Mouse (Mus musculus) telencephalon, adult 2 months (tissue): Measurements from ENCODE around the gene Zfp976.
"Not testable (repeated sequence)": the region's sequence is repeated elsewhere in the genome, so short reads cannot be mapped to it uniquely, and the experiment has no call there.

Experiments
- DNase-seq: peaks from one replicate; pipeline ENCODE4 v3.0.0-alpha.2; 2011; ENCODE audit warnings: low read depth, low spot score

Zfp976 gene

DNA sequence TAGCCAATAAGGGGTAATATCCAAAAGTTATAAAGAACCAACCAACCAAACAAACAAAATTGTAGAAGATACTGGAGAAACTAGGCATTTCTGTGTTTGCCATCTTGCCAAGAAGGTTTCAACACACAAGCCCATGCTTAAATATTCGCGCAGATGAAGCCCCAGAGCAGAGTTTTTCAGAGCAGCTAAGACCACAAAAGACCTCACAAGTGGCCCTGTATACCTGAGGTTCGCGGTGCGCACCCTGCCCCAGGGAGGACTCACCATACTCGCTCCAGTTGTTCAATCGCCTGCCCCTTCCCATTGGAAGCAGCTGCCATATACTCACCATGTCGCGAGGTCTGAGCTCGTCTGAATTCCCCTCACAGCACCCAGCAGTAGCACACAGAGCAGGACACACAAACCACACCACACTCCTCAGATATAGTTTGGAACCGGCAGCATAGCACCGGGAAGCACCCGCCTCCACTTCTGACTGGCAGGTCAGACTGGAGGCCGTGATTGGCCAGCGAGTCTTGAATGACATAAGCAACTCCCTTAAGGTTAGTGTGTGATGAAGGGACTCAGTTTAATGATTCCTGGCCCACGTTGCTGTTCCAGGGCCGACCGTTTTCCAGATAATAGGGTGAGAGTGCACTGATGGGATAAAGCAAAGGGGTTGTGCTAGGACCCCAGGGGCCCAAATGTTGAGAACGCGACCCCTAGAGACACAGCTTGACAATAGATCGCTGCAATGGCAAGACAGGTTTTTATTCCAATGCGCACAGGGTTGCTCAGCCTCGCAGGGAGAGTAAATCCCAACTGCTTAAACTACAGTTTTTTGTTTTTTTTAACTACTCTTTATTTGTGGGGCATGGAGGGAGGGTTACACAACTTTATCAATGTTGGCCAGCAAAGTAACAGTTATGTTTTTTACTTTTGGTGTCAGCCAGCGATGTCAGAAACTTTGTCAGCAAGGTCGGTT lies at the start of gene Zfp976:
Gene Zfp976 (minus strand): TSS at position 437 of the 964 bp plus-strand sequence.
- DNase-seq: peak; percentile 12

GRCm38 (mm10) chr7:42680081-42680480 lies 37.7 kb upstream of the Zfp976 start:
- DNase-seq: not testable (repeated sequence)

DNA sequence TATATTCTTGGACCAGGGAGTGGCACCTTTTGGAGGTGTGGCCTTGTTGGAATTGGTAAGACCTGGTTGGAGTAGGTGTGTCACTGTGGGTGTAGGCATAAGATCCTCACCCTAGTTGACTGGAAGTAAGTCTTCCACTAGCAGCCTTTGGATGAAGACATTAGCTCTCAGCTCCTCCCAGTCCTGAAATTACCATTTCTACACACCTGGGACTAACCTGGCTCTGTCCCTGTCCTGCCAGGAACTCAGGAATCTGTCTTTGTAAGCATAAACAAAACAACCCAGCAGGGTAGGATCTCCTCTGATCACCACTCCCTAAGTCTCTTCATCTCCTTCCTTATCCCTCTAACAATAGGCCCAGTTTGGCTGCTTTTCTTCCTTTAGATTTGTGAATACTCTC lies 37.3 kb upstream of the Zfp976 start:
- not testable (repeated sequence) for DNase-seq

GRCm38 (mm10) chr7:42660140-42660539 lies 17.8 kb upstream of the Zfp976 start:
- DNase-seq: not testable (repeated sequence)

- DNase-seq: not testable (repeated sequence)
Observed at GRCm38 (mm10) chr7:42655211-42655610, 12.8 kb upstream of the Zfp976 start.

GRCm38 (mm10) chr7:42643120-42643620 lies 782 bp upstream of the Zfp976 start:
- not testable (repeated sequence) for DNase-seq

GRCm38 (mm10) chr7:42631031-42631430 lies 11.4 kb downstream of the Zfp976 start:
- not testable (repeated sequence) for DNase-seq

- DNase-seq: not testable (repeated sequence)
Observed at GRCm38 (mm10) chr7:42595666-42596065, 46.7 kb downstream of the Zfp976 start.

GRCm38 (mm10) chr7:42592413-42592812 lies 50.0 kb downstream of the Zfp976 start, which contains the start of gene Zfp977:
Gene Zfp977, minus strand, starts transcription at chr7:42592547.
- DNase-seq: not testable (repeated sequence)

DNA sequence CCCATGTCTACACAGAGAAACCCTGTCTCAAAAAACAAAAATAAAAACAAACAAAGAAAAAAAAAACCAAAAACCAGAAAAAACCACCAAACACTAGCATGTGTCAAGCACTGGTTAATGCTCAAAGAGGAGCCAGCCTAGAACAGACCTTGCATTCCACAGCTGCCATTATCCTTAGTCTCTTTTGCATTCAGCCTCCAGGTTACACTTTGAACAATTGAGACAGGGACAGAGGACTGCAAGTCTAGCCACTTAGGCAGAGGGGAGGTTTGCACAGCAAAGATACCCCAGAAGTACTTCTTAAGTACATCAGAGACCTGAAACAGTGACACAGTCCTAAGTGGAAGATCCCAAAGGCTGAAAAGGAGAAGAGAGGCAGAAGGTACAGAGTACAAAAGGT lies 51.1 kb downstream of the Zfp976 start:
- DNase-seq: not testable (repeated sequence)

- no peak for DNase-seq
Observed at GRCm38 (mm10) chr7:42578488-42578887, 63.9 kb downstream of the Zfp976 start, which contains the start of gene Gm21028. Gene Gm21028, minus strand, starts transcription at chr7:42578588.
